Mouse (Mus musculus) lung, embryonic 14.5 days (tissue): ENCODE measurements around the gene Vmp1. TPM values are rescaled to one million over a fixed set of nuclear protein-coding genes. Genes with fewer than 3 reads are reported as not detected.

Experiments used
- ATAC-seq: fragments of 200-750 bp; cut with Nextera tagmentation; 2 replicates; pipeline ENCODE4 v1.8.0; 2017; ENCODE audit warnings: mild to moderate bottlenecking, moderate TSS enrichment, moderate library complexity; ENCODE audit not compliant: insufficient read depth
- DNase-seq: peaks from one replicate; pipeline ENCODE4 v3.0.0-alpha.2; 2015
- H3K27ac ChIP-seq: fragments of 300-500 bp; sonication (generic); 2 replicates; pipeline ENCODE4 v1.5.1; 2014; ENCODE audit warnings: low read depth, mild to moderate bottlenecking, moderate library complexity
- H3K27me3 ChIP-seq: fragments of 300-500 bp; sonication (generic); 2 replicates; pipeline ENCODE4 v1.6.1; 2014; ENCODE audit warnings: low read length, control low read depth; ENCODE audit not compliant: insufficient read depth
- H3K36me3 ChIP-seq: fragments of 300-500 bp; sonication (generic); 2 replicates; pipeline ENCODE4 v1.6.1; 2014; ENCODE audit warnings: control low read depth; ENCODE audit not compliant: insufficient read depth
- H3K4me1 ChIP-seq: fragments of 300-500 bp; sonication (generic); 2 replicates; pipeline ENCODE4 v1.6.1; 2014; ENCODE audit warnings: antibody characterized with exemption, control low read depth; ENCODE audit not compliant: insufficient read depth
- H3K4me2 ChIP-seq: fragments of 300-500 bp; sonication (generic); 2 replicates; pipeline ENCODE4 v1.6.1; 2014; ENCODE audit warnings: mild to moderate bottlenecking
- H3K4me3 ChIP-seq: fragments of 300-500 bp; sonication (generic); 2 replicates; pipeline ENCODE4 v1.5.1; 2014; ENCODE audit warnings: low read depth, low read length
- H3K9ac ChIP-seq: fragments of 300-500 bp; sonication (generic); 2 replicates; pipeline ENCODE4 v1.6.1; 2014
- H3K9me3 ChIP-seq: fragments of 300-500 bp; sonication (generic); 2 replicates; pipeline ENCODE4 v1.6.1; 2016; ENCODE audit warnings: low read depth, low read length, control low read depth
- CTCF ChIP-seq: IDR thresholded peaks from 2 replicates; pipeline ENCODE4 v1.5.1; 2016; ENCODE audit warnings: antibody characterized with exemption, low read depth
- WGBS: fragments of 180-500 bp; shearing (Covaris S2); extraction: QIAGEN DNeasy Blood & Tissue Kit; methylation state at CpG from one replicate; pipeline ENCODE4 v1.1.7; 2014; 5-methylcytosine and 5-hydroxymethylcytosine counted together
- polyA plus RNA-seq: library from polyadenylated mRNA; unstranded; fragments of >200 nt; fragmentation: Nextera tagmentation; extraction: Ambion mirVana; gene quantifications from 2 replicates; pipeline ENCODE4 v1.2.1, GENCODE M21; 2014

The Vmp1 gene
- polyA plus RNA-seq, 1 experiment from 2014 or later = 117 TPM

- no peak overlapping the region for H3K4me3 ChIP-seq
- no peak for TF ChIP-seq CTCF
- H3K4me2 ChIP-seq = no peak overlapping the region
- H3K4me1 ChIP-seq = peaks cover 10% of the 10 kb centered on the region; the same call in 1 of the 2 replicates
- H3K9ac ChIP-seq = no peak overlapping the region
- no peaks in the 10 kb centered on the region for H3K27me3 ChIP-seq
- no peak overlapping the region; the same call in 1 of the 2 replicates for H3K27ac ChIP-seq
- ATAC-seq (no peak), DNase-seq (peak; percentile 68)
- 72% methylated on average over 7 of the region's 7 CpGs for WGBS
- H3K9me3 ChIP-seq = no peaks in the 10 kb centered on the region
- no peaks in the 10 kb centered on the region for H3K36me3 ChIP-seq
Observed at GRCm38 (mm10) chr11:86596187-86596960, 87.3 kb downstream of the Vmp1 start.

DNA sequence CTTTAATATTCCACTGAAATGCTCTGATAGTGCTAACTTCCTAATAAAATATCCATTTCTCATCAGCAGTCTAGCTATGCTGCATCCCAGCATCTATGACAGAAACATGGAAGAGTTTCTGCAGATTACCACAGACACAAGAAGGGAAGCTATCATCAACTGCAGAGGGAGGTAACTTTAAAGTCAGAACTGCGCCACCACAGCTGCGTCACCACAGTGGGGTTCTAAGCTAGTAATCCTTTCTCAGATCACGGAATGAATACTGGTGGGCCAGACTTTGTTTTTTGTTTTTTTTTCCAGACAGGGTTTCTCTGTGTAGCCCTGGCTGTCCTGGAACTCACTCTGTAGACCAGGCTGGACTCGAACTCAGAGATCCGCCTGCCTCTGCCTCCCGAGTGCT is 88.3 kb downstream of the Vmp1 start:
- Histone ChIP-seq H3K4me1 (peaks cover 10% of the 10 kb centered on the region; the same call in 1 of the 2 replicates), H3K4me2 (no peak overlapping the region), H3K9me3 (no peaks in the 10 kb centered on the region), H3K27ac (no peak overlapping the region), H3K27me3 (no peaks in the 10 kb centered on the region), H3K36me3 (no peaks in the 10 kb centered on the region), H3K9ac (no peak overlapping the region), H3K4me3 (no peak overlapping the region)
- ATAC-seq (no peak), DNase-seq (no peak)
- WGBS = 94% methylated on average over 6 of the region's 6 CpGs
- TF ChIP-seq CTCF = no peak

GRCm38 (mm10) chr11:86594188-86594876 is 89.3 kb downstream of the Vmp1 start:
- ATAC-seq (no peak), DNase-seq (no peak)
- Histone ChIP-seq H3K4me3 (no peak overlapping the region), H3K9ac (no peak overlapping the region), H3K9me3 (no peaks in the 10 kb centered on the region), H3K4me2 (no peak overlapping the region), H3K27ac (peak overlapping the region; percentile 58), H3K4me1 (peaks cover 10% of the 10 kb centered on the region; the same call in 1 of the 2 replicates), H3K27me3 (no peaks in the 10 kb centered on the region), H3K36me3 (no peaks in the 10 kb centered on the region)
- WGBS = 64% methylated on average over 6 of the region's 6 CpGs
- TF ChIP-seq CTCF = no peak

DNA sequence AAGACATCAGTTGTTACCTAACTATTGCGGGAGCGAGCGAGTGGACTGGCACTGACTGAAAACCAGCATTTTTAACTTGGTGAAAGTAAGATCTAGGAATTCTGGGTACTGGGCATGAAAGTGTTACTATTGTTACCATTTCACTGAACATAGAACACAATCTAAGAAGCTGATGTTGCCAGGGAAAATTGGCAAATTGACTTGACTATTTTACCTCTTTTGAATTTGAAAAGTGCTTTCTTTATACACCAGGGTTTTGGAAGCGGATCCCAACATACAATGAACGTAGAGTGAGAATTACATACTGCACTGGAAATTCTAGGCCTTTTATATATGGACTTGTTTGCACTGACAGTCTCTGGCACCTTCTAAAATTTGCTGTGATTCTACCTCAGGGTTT is 90.2 kb downstream of the Vmp1 start:
- Histone ChIP-seq H3K27ac (peak overlapping the region; percentile 58; the same call in 1 of the 2 replicates), H3K4me3 (no peak overlapping the region), H3K9ac (no peak overlapping the region), H3K9me3 (no peaks in the 10 kb centered on the region), H3K4me2 (no peak overlapping the region), H3K27me3 (no peaks in the 10 kb centered on the region), H3K36me3 (no peaks in the 10 kb centered on the region), H3K4me1 (peaks cover 10% of the 10 kb centered on the region; the same call in 1 of the 2 replicates)
- no peak for DNase-seq
- TF ChIP-seq CTCF = no peak
- ATAC-seq = no peak
- 65% methylated on average over 5 of the region's 5 CpGs for WGBS

DNA sequence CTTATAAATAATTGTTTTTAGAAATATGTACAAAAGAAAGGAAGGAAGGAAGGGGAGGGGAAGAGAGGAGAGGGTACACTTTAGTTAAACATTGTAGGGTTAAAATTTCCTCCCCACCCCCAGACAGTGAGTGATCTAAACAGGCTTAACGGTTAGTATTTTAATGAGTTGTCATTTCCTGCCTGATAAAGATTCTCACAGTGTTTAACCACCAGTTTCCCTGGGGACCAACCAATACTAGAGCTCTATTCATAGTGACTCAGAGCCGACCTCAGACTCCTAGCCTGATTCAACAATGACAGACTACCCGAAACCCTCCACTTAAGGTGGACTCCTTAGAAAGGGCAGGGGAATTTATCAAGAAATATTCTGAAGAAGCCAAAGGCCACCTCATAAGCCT is 90.6 kb downstream of the Vmp1 start:
- no peak overlapping the region for H3K9ac ChIP-seq
- DNase-seq (peak; percentile 77), ATAC-seq (peak; percentile 79)
- H3K27me3 ChIP-seq = no peaks in the 10 kb centered on the region
- H3K4me3 ChIP-seq = no peak overlapping the region
- H3K36me3 ChIP-seq = no peaks in the 10 kb centered on the region
- no peak overlapping the region for H3K4me2 ChIP-seq
- whole genome bisulfite sequencing = 8% methylated on average over 3 of the region's 3 CpGs
- peaks cover 10% of the 10 kb centered on the region for H3K4me1 ChIP-seq
- H3K27ac ChIP-seq = peak overlapping the region; percentile 58; the same call in 1 of the 2 replicates
- H3K9me3 ChIP-seq = no peaks in the 10 kb centered on the region
- no peak for TF ChIP-seq CTCF

- peaks cover 10% of the 10 kb centered on the region for H3K4me1 ChIP-seq
- peak overlapping the region; percentile 82 for H3K27ac ChIP-seq
- no peak for TF ChIP-seq CTCF
- WGBS = 84% methylated on average over 2 of the region's 2 CpGs
- no peak overlapping the region for H3K4me3 ChIP-seq
- ATAC-seq = no peak
- no peaks in the 10 kb centered on the region for H3K36me3 ChIP-seq
- no peaks in the 10 kb centered on the region for H3K27me3 ChIP-seq
- no peak overlapping the region for H3K4me2 ChIP-seq
- no peak overlapping the region for H3K9ac ChIP-seq
- H3K9me3 ChIP-seq = no peaks in the 10 kb centered on the region
- DNase-seq = no peak
Observed at GRCm38 (mm10) chr11:86591931-86592616, 91.6 kb downstream of the Vmp1 start.
